Mouse (Mus musculus) left cerebral cortex, adult 8-10 months (tissue): Measurements from ENCODE around the gene Asprv1. TPM values are rescaled to one million over a fixed set of nuclear protein-coding genes. Genes with fewer than 3 reads are reported as not detected.

ENCODE experiments used
- DNase-seq, 2 experiments: peaks; one replicate each; pipeline ENCODE4 v3.0.0; 2022; ENCODE audit warnings: low spot score in 2 of 2
- total RNA-seq, 4 experiments: library from RNA; stranded (reverse); gene quantifications; 2 replicates each; pipeline ENCODE4 v1.2.4; 2022

Gene Asprv1
- total RNA-seq, result 1 to 10 TPM; 1.5 to 2.1 (median 2.0) TPM

- DNase-seq, result no peak
Observed at GRCm38 (mm10) chr6:86627946-86628345, at the start of gene Asprv1. Asprv1 (plus strand) TSS chr6:86628164.

- DNase-seq, result no peak
Observed at GRCm38 (mm10) chr6:86578396-86578795, 49.6 kb upstream of the Asprv1 start.

GRCm38 (mm10) chr6:86579066-86579784, 48.7 kb upstream of the Asprv1 start:
- DNase-seq, result no peak

- no peak for DNase-seq
Observed at GRCm38 (mm10) chr6:86579926-86580325, 48.0 kb upstream of the Asprv1 start.

GRCm38 (mm10) chr6:86583141-86583540, 44.8 kb upstream of the Asprv1 start:
- DNase-seq, result no peak

GRCm38 (mm10) chr6:86583601-86584215, 44.3 kb upstream of the Asprv1 start:
- no peak for DNase-seq

GRCm38 (mm10) chr6:86584296-86585015, 43.5 kb upstream of the Asprv1 start:
- peak; percentile 65 to 88 for DNase-seq

- peak; percentile 77 to 94 for DNase-seq
Observed at GRCm38 (mm10) chr6:86585070-86585600, 42.8 kb upstream of the Asprv1 start.

GRCm38 (mm10) chr6:86586070-86586469, 41.9 kb upstream of the Asprv1 start:
- DNase-seq, result no peak

- DNase-seq, result no peak
Observed at GRCm38 (mm10) chr6:86588429-86588828, 39.5 kb upstream of the Asprv1 start.

GRCm38 (mm10) chr6:86593146-86593897, 34.6 kb upstream of the Asprv1 start:
- DNase-seq, result no peak

- DNase-seq, result no peak
Observed at GRCm38 (mm10) chr6:86594636-86595035, 33.3 kb upstream of the Asprv1 start.

GRCm38 (mm10) chr6:86595865-86596440, 32.0 kb upstream of the Asprv1 start:
- no peak for DNase-seq

- DNase-seq, result no peak
Observed at GRCm38 (mm10) chr6:86598742-86599193, 29.2 kb upstream of the Asprv1 start.

GRCm38 (mm10) chr6:86599197-86599596, 28.8 kb upstream of the Asprv1 start:
- peak; percentile 57 to 94 for DNase-seq

- no peak for DNase-seq
Observed at GRCm38 (mm10) chr6:86599951-86600414, 28.0 kb upstream of the Asprv1 start.

GRCm38 (mm10) chr6:86605260-86605659, 22.7 kb upstream of the Asprv1 start:
- DNase-seq, result no peak

GRCm38 (mm10) chr6:86606289-86606688, 21.7 kb upstream of the Asprv1 start:
- no peak for DNase-seq

- DNase-seq, result no peak
Observed at GRCm38 (mm10) chr6:86607471-86607870, 20.5 kb upstream of the Asprv1 start.

- DNase-seq, result no peak
Observed at GRCm38 (mm10) chr6:86609235-86609634, 18.7 kb upstream of the Asprv1 start.

- peak in 1 of 2 experiments; percentile 48 for DNase-seq
Observed at GRCm38 (mm10) chr6:86610714-86611113, 17.2 kb upstream of the Asprv1 start.
